Mouse (Mus musculus) cerebellum, adult 8-10 months (tissue): ENCODE measurements at regions not wholly inside any gene's neighbourhood (a gene's known extent, or its start where the extent isn't known, plus 50 kb on each side); places are given as distances from the start of the nearest gene placed in this dataset.
A peak's percentile ranks its signal among the peaks of the same experiment; 100 is the strongest.

Experiments
- DNase-seq: peaks from one replicate; pipeline ENCODE4 v3.0.0; 2022

DNA sequence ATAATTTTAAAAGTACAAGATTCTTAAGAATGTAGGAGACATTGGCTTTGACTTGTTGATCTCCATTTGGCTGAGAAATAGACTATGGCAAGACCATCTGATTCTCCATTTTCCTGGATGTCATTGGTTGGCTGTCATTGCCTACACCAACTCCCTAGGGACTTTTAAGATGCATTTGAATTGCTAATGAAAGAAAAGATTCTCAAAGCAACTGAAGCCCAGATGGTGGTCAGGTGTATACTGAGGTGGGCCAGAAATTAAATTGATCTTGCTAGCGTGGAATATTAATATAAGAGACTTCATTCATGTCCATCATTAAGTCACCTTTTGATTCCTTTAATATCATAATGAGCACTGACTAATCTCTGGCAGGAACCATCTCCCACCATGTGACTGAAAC lies 686.1 kb upstream of the Ptchd4 start:
- DNase-seq = no peak

DNA sequence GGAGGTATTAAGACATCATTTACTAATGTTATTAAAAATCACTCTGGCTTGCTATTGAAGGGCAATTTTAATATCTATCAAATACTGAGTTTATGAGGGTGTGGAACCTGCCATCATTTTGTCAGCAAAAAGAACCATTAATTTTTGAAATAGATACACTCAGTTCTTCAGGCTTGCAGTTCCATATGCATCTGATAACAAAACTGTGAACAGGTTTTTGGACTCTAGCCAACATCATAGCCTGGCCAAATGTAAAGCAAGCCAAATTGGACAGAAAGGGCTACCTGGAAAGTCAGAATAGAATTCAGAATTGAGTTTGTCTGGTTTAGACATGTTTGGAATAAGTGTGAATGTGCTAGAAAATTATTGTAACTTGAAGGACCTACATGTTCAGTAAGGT lies 688.2 kb upstream of the Ptchd4 start:
- DNase-seq = peak; percentile 38

DNA sequence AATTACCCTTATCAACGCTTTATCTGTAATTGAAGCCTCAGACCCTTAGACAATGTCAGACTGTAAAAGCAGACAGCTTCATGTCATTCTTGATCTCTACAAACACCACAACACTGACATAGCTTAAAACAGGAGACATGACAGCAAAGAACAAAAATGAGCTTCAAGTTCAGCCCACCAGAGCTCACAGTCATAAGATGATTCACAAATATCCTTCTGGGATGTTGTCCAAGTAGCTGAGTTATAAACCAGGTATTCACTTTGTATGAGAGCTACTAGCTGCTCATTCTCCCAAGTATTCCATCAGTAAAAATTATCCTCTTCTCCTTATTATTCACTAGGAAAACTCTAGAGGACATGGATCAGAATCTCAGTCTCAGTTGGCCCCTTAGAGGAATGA lies 659.6 kb upstream of the Cenpq start:
- DNase-seq = no peak
